Mouse (Mus musculus) hindbrain, embryonic 12.5 days (tissue): ENCODE data around the gene Ndufs5. TPM values are rescaled to one million over a fixed set of nuclear protein-coding genes. Genes with fewer than 3 reads are reported as not detected.

Source experiments
- ATAC-seq: fragments of 200-750 bp; cut with Nextera tagmentation; 2 replicates; pipeline ENCODE4 v1.8.0; 2017; ENCODE audit warnings: moderate TSS enrichment; ENCODE audit not compliant: low FRiP score
- H3K27ac ChIP-seq: fragments of 300-500 bp; sonication (generic); 2 replicates; pipeline ENCODE4 v1.5.1; 2016; ENCODE audit warnings: mild to moderate bottlenecking
- H3K27me3 ChIP-seq: fragments of 300-500 bp; sonication (generic); 2 replicates; pipeline ENCODE4 v1.6.1; 2016; ENCODE audit warnings: mild to moderate bottlenecking
- H3K36me3 ChIP-seq: fragments of 300-500 bp; sonication (generic); 2 replicates; pipeline ENCODE4 v1.6.1; 2016; ENCODE audit warnings: mild to moderate bottlenecking
- H3K4me1 ChIP-seq: fragments of 300-500 bp; sonication (generic); 2 replicates; pipeline ENCODE4 v1.6.1; 2016
- H3K4me2 ChIP-seq: fragments of 300-500 bp; sonication (generic); replicated peaks from 2 replicates; pipeline ENCODE4 v1.6.1; 2016; ENCODE audit warnings: mild to moderate bottlenecking
- H3K4me3 ChIP-seq: fragments of 300-500 bp; sonication (generic); 2 replicates; pipeline ENCODE4 v1.5.1; 2016; ENCODE audit warnings: mild to moderate bottlenecking
- H3K9ac ChIP-seq: fragments of 300-500 bp; sonication (generic); 2 replicates; pipeline ENCODE4 v1.6.1; 2016; ENCODE audit warnings: mild to moderate bottlenecking, moderate library complexity
- H3K9me3 ChIP-seq: fragments of 300-500 bp; sonication (generic); replicated peaks from 2 replicates; pipeline ENCODE4 v1.6.1; 2016; ENCODE audit warnings: mild to moderate bottlenecking
- WGBS: fragments of 180-500 bp; shearing (Covaris S2); methylation state at CpG from one replicate; pipeline ENCODE4 v1.1.7; 2016; 5-methylcytosine and 5-hydroxymethylcytosine counted together
- polyA plus RNA-seq: library from polyadenylated mRNA; unstranded; fragments of >200 nt; fragmentation: Nextera tagmentation; extraction: Ambion mirVana; gene quantifications from 2 replicates; pipeline ENCODE4 v1.2.1, GENCODE M21; 2016

Gene Ndufs5
- polyA plus RNA-seq, 1 experiment from 2014 or later = 347 TPM

DNA sequence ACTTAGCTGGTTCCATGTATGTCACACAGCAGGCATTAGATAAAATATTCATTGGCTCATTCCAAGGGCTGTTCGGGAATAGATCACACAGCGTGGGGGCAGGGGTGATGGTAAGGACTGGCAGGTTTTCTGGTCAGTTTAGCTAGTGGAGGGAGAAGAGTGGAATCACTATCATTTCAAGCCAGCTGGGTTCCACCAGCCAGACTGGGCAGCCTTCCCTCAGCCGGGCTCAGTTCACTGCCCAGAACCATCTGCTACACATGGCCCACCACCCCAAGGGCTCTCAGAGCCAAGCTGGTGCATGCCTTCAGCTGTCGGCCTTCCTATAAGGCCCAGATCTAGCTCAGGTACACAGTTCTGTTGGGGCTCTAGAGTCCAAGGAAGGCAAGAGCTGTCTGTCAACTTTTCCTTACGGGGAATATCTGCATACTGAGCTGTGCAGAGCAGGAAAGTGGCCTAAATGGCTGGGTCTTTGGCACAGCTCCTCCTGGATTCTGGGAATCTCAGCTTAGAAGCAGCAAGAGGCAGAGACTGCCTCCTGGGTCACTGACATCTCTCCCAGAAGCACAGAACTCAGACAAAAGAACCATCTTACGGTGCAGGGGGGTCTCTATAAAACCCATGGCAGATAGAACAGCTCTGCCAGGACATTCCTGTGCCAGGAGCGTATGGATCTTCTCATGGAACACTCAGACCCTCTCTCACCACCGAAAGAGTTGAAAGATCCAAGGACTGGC, 32.3 kb downstream of the Ndufs5 start:
- H3K27me3 ChIP-seq = peaks cover 8% of the 10 kb centered on the region
- no peaks in the 10 kb centered on the region for H3K9me3 ChIP-seq
- peaks cover 9% of the 10 kb centered on the region; the same call in 1 of the 2 replicates for H3K36me3 ChIP-seq
- peak overlapping the region; percentile 93 for H3K9ac ChIP-seq
- H3K4me2 ChIP-seq = peak overlapping the region; percentile 97
- H3K27ac ChIP-seq = peak overlapping the region; percentile 90; the same call in 1 of the 2 replicates
- peak overlapping the region; percentile 77 for H3K4me3 ChIP-seq
- 37% methylated on average over 8 of the region's 8 CpGs for WGBS
- H3K4me1 ChIP-seq = peaks cover 24% of the 10 kb centered on the region
- ATAC-seq = no peak

- 80% methylated on average over 7 of the region's 7 CpGs for WGBS
- H3K9ac ChIP-seq = no peak overlapping the region
- H3K4me2 ChIP-seq = peak overlapping the region; percentile 97
- no peaks in the 10 kb centered on the region for H3K9me3 ChIP-seq
- H3K27me3 ChIP-seq = peaks cover 8% of the 10 kb centered on the region
- ATAC-seq = no peak
- peaks cover 24% of the 10 kb centered on the region for H3K4me1 ChIP-seq
- 0 out of 2 replicates have a peak overlapping the region, but pooled peaks have one; percentile 77 for H3K4me3 ChIP-seq
- peaks cover 9% of the 10 kb centered on the region; the same call in 1 of the 2 replicates for H3K36me3 ChIP-seq
- no peak overlapping the region for H3K27ac ChIP-seq
Measured at GRCm38 (mm10) chr4:123685046-123685445, 33.0 kb downstream of the Ndufs5 start.

DNA sequence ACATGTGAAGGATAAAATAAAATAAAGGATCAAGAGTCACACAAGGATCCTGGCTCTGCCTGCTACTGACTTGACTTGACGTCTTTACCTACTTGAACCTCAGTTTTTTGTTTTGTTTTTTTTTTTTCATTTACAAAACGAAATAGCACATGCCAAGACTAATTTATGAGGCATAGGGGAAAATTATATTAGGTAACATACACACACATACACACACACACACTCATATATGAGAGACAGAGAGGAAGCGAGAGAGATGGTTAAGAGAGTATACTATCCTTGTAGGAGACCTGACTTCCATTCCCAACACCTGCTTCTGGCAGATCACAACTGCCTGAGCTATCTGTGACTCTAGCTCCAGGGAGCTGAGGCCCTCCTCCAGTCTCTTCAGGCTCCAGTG, 33.7 kb downstream of the Ndufs5 start, which contains the start of gene Macf1:
Gene Macf1, minus strand, starts transcription at position 101 of the 400 bp plus-strand sequence.
- Histone ChIP-seq H3K4me2 (peak within 1 kb of the TSS; percentile 97), H3K4me3 (0 out of 2 replicates have a peak within 1 kb of the TSS, but pooled peaks have one; percentile 77)
- no peak for ATAC-seq

GRCm38 (mm10) chr4:123682291-123682690, 35.7 kb downstream of the Ndufs5 start:
- Histone ChIP-seq H3K4me1 (peaks cover 28% of the 10 kb centered on the region), H3K4me2 (no peak overlapping the region), H3K9me3 (no peaks in the 10 kb centered on the region), H3K9ac (no peak overlapping the region), H3K27me3 (peaks cover 8% of the 10 kb centered on the region), H3K4me3 (no peak overlapping the region), H3K27ac (no peak overlapping the region), H3K36me3 (peaks cover 9% of the 10 kb centered on the region; the same call in 1 of the 2 replicates)
- WGBS = 84% methylated on average over 8 of the region's 8 CpGs
- no peak for ATAC-seq

More for the DNA sequence above, 33.7 kb downstream of the Ndufs5 start, which contains the start of gene Macf1:
- H3K4me1 ChIP-seq = peaks cover 24% of the 10 kb centered on the region
- no peak within 1 kb of the TSS for H3K9ac ChIP-seq
- peaks cover 8% of the 10 kb centered on the region for H3K27me3 ChIP-seq
- H3K27ac ChIP-seq = no peak within 1 kb of the TSS
- peaks cover 9% of the 10 kb centered on the region; the same call in 1 of the 2 replicates for H3K36me3 ChIP-seq
- WGBS = 81% methylated on average over 3 of the region's 3 CpGs
- no peaks in the 10 kb centered on the region for H3K9me3 ChIP-seq

DNA sequence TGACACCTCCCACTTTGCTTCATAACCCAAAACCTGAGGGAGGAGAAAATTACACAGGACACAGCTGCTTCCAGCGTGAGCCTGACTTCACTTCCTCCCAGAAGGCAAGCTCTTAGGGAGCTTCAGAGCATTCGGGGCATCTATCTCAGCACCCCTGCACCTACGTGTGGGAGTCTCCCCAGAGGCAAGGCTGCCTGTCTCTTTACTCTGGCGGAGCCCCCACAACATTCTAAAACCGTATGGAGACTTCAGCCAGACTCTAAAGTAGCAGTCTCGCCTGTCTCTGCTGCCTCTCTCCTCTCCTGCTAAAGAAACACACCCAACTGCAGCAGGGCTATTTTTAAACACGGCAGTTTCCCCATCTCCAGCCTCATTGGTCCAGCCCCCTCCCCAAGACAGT, 37.0 kb downstream of the Ndufs5 start:
- Histone ChIP-seq H3K36me3 (peaks cover 9% of the 10 kb centered on the region; the same call in 1 of the 2 replicates), H3K27me3 (0 out of 2 replicates have a peak, but pooled peaks cover 1% of the 10 kb centered on the region), H3K4me2 (no peak overlapping the region), H3K9ac (0 out of 2 replicates have a peak overlapping the region, but pooled peaks have one; percentile 13), H3K9me3 (no peaks in the 10 kb centered on the region), H3K4me1 (peaks cover 31% of the 10 kb centered on the region), H3K27ac (no peak overlapping the region), H3K4me3 (no peak overlapping the region)
- 68% methylated on average over 7 of the region's 7 CpGs for WGBS
- no peak for ATAC-seq

- no peak overlapping the region; the same call in 1 of the 2 replicates for H3K4me2 ChIP-seq
- 0 out of 2 replicates have a peak, but pooled peaks cover 5% of the 10 kb centered on the region for H3K36me3 ChIP-seq
- WGBS = 20% methylated on average over 10 of the region's 10 CpGs
- no peaks in the 10 kb centered on the region for H3K27me3 ChIP-seq
- ATAC-seq = peak; percentile 46
- H3K9ac ChIP-seq = peak overlapping the region; percentile 44
- H3K27ac ChIP-seq = peak overlapping the region; percentile 78
- H3K4me3 ChIP-seq = no peak overlapping the region
- no peaks in the 10 kb centered on the region for H3K9me3 ChIP-seq
- peaks cover 20% of the 10 kb centered on the region for H3K4me1 ChIP-seq
Measured at GRCm38 (mm10) chr4:123677060-123677804, 40.8 kb downstream of the Ndufs5 start.

DNA sequence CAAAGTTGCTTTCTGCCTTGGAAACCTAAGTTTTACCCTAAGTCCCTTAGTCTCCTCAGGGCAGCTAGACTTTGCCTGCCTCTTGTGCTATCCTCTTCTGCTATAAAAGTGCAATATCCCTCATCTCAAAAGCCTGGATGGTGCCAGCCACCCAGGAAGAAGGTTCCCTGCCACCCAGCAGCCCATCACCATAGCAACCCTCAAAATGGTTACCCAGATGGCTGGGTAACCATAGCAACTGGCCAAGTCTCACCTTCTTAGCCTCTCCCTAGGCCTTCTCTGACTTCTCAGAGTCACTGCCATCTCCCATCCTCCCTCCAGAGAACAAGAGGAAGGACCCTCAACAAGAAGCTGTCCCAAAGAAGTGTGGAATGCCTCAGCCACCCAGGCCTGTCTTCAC, 47.4 kb downstream of the Ndufs5 start:
- H3K27ac ChIP-seq = no peak overlapping the region
- no peaks in the 10 kb centered on the region for H3K27me3 ChIP-seq
- no peak overlapping the region for H3K4me2 ChIP-seq
- peaks cover 34% of the 10 kb centered on the region for H3K4me1 ChIP-seq
- ATAC-seq = peak; percentile 27
- H3K36me3 ChIP-seq = 0 out of 2 replicates have a peak, but pooled peaks cover 14% of the 10 kb centered on the region
- no peak overlapping the region for H3K9ac ChIP-seq
- H3K9me3 ChIP-seq = no peaks in the 10 kb centered on the region
- H3K4me3 ChIP-seq = no peak overlapping the region

DNA sequence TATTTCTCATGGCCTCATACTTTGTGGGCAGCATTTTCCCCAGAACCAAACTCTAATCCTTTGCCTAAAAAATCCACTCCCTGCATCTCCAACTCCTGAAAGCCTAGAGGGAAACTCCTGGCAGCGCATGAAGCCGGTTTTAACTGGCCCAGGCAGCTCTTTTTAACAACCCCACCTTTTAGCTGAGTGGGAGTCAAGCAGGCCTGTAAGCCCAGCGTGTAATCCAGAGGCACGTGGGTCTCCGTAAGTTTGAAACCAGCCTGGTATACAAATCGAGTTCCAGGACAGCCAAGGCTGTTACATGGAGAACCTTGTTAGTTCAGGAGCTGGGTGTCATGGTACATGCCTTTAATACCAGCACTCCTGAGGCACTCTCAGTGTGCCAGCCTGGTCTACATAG, 48.3 kb downstream of the Ndufs5 start:
- no peak overlapping the region for H3K4me3 ChIP-seq
- no peak overlapping the region for H3K9ac ChIP-seq
- no peak overlapping the region for H3K4me2 ChIP-seq
- no peak overlapping the region for H3K27ac ChIP-seq
- H3K9me3 ChIP-seq = no peaks in the 10 kb centered on the region
- no peaks in the 10 kb centered on the region for H3K27me3 ChIP-seq
- 74% methylated on average over 6 of the region's 6 CpGs for WGBS
- 0 out of 2 replicates have a peak, but pooled peaks cover 14% of the 10 kb centered on the region for H3K36me3 ChIP-seq
- H3K4me1 ChIP-seq = peaks cover 36% of the 10 kb centered on the region
- no peak for ATAC-seq

DNA sequence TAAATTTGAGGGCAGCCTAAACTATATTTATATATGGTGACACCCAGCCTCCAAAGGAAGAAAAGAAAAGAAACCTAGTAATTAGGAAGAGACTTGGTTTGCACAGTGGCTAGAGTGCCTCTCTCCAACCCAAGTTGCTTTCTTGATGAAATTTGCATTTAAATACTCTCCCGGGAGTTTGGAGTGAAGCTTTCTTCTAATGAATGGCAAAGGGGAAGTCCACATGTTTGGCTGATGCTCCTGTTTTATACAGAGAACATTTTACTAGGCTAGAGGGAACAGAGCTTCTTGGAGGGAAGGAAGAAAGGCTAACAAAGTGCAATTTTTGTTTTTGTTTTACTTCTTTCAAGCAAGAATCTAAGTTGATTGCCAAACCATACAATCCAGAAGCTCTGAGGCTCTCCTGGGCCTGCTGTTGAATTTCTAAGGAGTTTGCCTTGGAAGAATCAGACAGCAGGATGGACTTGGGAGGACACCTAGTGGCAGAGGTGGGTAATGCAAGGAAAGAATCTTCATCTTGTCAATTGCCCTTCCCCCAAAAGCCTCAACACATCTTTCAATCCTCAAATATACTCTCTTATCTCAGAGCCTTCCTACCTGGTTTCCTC, 50.6 kb downstream of the Ndufs5 start:
- Histone ChIP-seq H3K4me1 (peaks cover 47% of the 10 kb centered on the region), H3K27ac (peak overlapping the region; percentile 100), H3K9ac (no peak overlapping the region)

DNA sequence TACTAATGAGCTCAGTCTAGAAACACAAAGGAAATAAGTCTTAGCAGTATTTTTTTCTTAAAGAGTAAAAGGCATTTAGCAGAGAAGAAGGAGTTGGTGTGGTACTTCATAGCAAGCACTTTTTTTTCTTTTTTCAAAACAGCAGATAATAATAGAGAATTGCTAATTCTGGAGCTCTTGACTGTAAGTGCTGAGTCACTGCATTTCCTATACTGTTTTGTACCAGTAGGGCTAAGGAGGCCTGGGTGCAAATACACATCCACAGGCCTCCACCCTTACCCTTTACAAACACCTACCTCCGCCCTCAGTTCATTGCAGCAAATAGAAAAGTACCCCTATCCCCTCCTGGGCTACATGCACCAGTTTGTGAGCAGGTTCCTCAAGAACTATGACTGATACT, 51.5 kb downstream of the Ndufs5 start:
- WGBS = 89% methylated on average over 1 of the region's 1 CpGs
- Histone ChIP-seq H3K9ac (no peak overlapping the region), H3K4me3 (no peak overlapping the region), H3K27me3 (no peaks in the 10 kb centered on the region), H3K9me3 (no peaks in the 10 kb centered on the region), H3K36me3 (0 out of 2 replicates have a peak, but pooled peaks cover 10% of the 10 kb centered on the region), H3K4me2 (peak overlapping the region; percentile 74; the same call in 1 of the 2 replicates), H3K4me1 (peaks cover 55% of the 10 kb centered on the region), H3K27ac (peak overlapping the region; percentile 100)
- ATAC-seq = no peak

More for the DNA sequence above, 50.6 kb downstream of the Ndufs5 start:
- 23% methylated on average over 1 of the region's 1 CpGs for WGBS
- ATAC-seq = no peak
- Histone ChIP-seq H3K4me3 (no peak overlapping the region), H3K4me2 (0 out of 2 replicates have a peak overlapping the region, but pooled peaks have one; percentile 13), H3K27me3 (no peaks in the 10 kb centered on the region), H3K36me3 (0 out of 2 replicates have a peak, but pooled peaks cover 11% of the 10 kb centered on the region), H3K9me3 (no peaks in the 10 kb centered on the region)

GRCm38 (mm10) chr4:123665681-123666278, 52.2 kb downstream of the Ndufs5 start:
- WGBS = 31% methylated on average over 11 of the region's 11 CpGs
- peak overlapping the region; percentile 74 for H3K4me2 ChIP-seq
- H3K4me1 ChIP-seq = peaks cover 54% of the 10 kb centered on the region
- H3K36me3 ChIP-seq = 0 out of 2 replicates have a peak, but pooled peaks cover 2% of the 10 kb centered on the region
- H3K9ac ChIP-seq = peak overlapping the region; percentile 99
- H3K9me3 ChIP-seq = no peaks in the 10 kb centered on the region
- H3K4me3 ChIP-seq = peak overlapping the region; percentile 93
- no peak for ATAC-seq
- H3K27me3 ChIP-seq = no peaks in the 10 kb centered on the region
- peak overlapping the region; percentile 100 for H3K27ac ChIP-seq
